Mouse (Mus musculus) embryonic facial prominence, embryonic 13.5 days (tissue): ENCODE data around the gene Sirt3. TPM values are rescaled to one million over a fixed set of nuclear protein-coding genes. Genes with fewer than 3 reads are reported as not detected.

ENCODE experiments used
- ATAC-seq: fragments of 200-750 bp; cut with Nextera tagmentation; 2 replicates; pipeline ENCODE4 v1.8.0; 2017; ENCODE audit warnings: low read depth; ENCODE audit not compliant: insufficient number of reproducible peaks, insufficient read depth, low FRiP score, low TSS enrichment
- H3K27ac ChIP-seq: fragments of 300-500 bp; sonication (generic); 2 replicates; pipeline ENCODE4 v1.5.1; 2015; ENCODE audit warnings: moderate library complexity, mild to moderate bottlenecking, inconsistent platforms
- H3K27me3 ChIP-seq: fragments of 300-500 bp; sonication (generic); 2 replicates; pipeline ENCODE4 v1.6.1; 2015; ENCODE audit warnings: mild to moderate bottlenecking, inconsistent platforms
- H3K36me3 ChIP-seq: fragments of 300-500 bp; sonication (generic); 2 replicates; pipeline ENCODE4 v1.6.1; 2015; ENCODE audit warnings: mild to moderate bottlenecking, inconsistent platforms
- H3K4me1 ChIP-seq: fragments of 300-500 bp; sonication (generic); 2 replicates; pipeline ENCODE4 v1.6.1; 2015; ENCODE audit warnings: inconsistent platforms
- H3K4me2 ChIP-seq: fragments of 300-500 bp; sonication (generic); 2 replicates; pipeline ENCODE4 v1.6.1; 2015; ENCODE audit warnings: moderate library complexity, mild to moderate bottlenecking, inconsistent platforms
- H3K4me3 ChIP-seq: fragments of 300-500 bp; sonication (generic); 2 replicates; pipeline ENCODE4 v1.5.1; 2015; ENCODE audit warnings: mild to moderate bottlenecking, inconsistent platforms
- H3K9ac ChIP-seq: fragments of 300-500 bp; sonication (generic); 2 replicates; pipeline ENCODE4 v1.6.1; 2015; ENCODE audit warnings: mild to moderate bottlenecking, inconsistent platforms
- H3K9me3 ChIP-seq: fragments of 300-500 bp; sonication (generic); 2 replicates; pipeline ENCODE4 v1.6.1; 2016; ENCODE audit warnings: inconsistent platforms
- WGBS: fragments of 180-500 bp; shearing (Covaris S2); methylation state at CpG from one replicate; pipeline ENCODE4 v1.1.7; 2015; ENCODE audit warnings: mixed read lengths; 5-methylcytosine and 5-hydroxymethylcytosine counted together
- polyA plus RNA-seq: library from polyadenylated mRNA; unstranded; fragments of >200 nt; fragmentation: Nextera tagmentation; extraction: Ambion mirVana; gene quantifications from 2 replicates; pipeline ENCODE4 v1.2.1, GENCODE M21; 2015

The Sirt3 gene
- polyA plus RNA-seq, 1 experiment from 2014 or later = 24.8 TPM

- Histone ChIP-seq H3K36me3 (no peaks in the 10 kb centered on the region), H3K27me3 (peaks cover 37% of the 10 kb centered on the region), H3K4me1 (peaks cover 3% of the 10 kb centered on the region; the same call in 1 of the 2 replicates), H3K9ac (no peak overlapping the region), H3K27ac (no peak overlapping the region), H3K4me2 (no peak overlapping the region), H3K9me3 (no peaks in the 10 kb centered on the region), H3K4me3 (no peak overlapping the region)
- WGBS = 46% methylated on average over 4 of the region's 4 CpGs
- ATAC-seq = no peak
These were observed 36.4 kb downstream of the Sirt3 start for GRCm38 (mm10) chr7:140845683-140846082.

GRCm38 (mm10) chr7:140844905-140845665 is 37.0 kb downstream of the Sirt3 start, which contains the start of gene Scgb1c1:
Gene Scgb1c1, plus strand, starts transcription at chr7:140845547.
- H3K4me2 ChIP-seq = no peak within 1 kb of the TSS
- ATAC-seq = peak; percentile 44
- peaks cover 3% of the 10 kb centered on the region; the same call in 1 of the 2 replicates for H3K4me1 ChIP-seq
- 29% methylated on average over 14 of the region's 14 CpGs for WGBS
- no peak within 1 kb of the TSS for H3K4me3 ChIP-seq
- H3K27me3 ChIP-seq = peaks cover 40% of the 10 kb centered on the region
- no peaks in the 10 kb centered on the region for H3K36me3 ChIP-seq
- no peak within 1 kb of the TSS for H3K9ac ChIP-seq
- no peaks in the 10 kb centered on the region for H3K9me3 ChIP-seq
- no peak within 1 kb of the TSS for H3K27ac ChIP-seq

GRCm38 (mm10) chr7:140843806-140844205 is 38.3 kb downstream of the Sirt3 start:
- H3K4me1 ChIP-seq = peaks cover 3% of the 10 kb centered on the region; the same call in 1 of the 2 replicates
- H3K9me3 ChIP-seq = no peaks in the 10 kb centered on the region
- WGBS = 76% methylated on average over 7 of the region's 7 CpGs
- no peak overlapping the region for H3K9ac ChIP-seq
- ATAC-seq = no peak
- H3K4me2 ChIP-seq = no peak overlapping the region
- H3K27me3 ChIP-seq = peaks cover 41% of the 10 kb centered on the region
- no peaks in the 10 kb centered on the region for H3K36me3 ChIP-seq
- no peak overlapping the region for H3K27ac ChIP-seq
- no peak overlapping the region for H3K4me3 ChIP-seq

- Histone ChIP-seq H3K27me3 (peaks cover 41% of the 10 kb centered on the region), H3K9me3 (no peaks in the 10 kb centered on the region), H3K4me2 (no peak overlapping the region), H3K4me1 (peaks cover 3% of the 10 kb centered on the region; the same call in 1 of the 2 replicates), H3K36me3 (no peaks in the 10 kb centered on the region), H3K4me3 (no peak overlapping the region), H3K9ac (no peak overlapping the region), H3K27ac (no peak overlapping the region)
- ATAC-seq = no peak
- 33% methylated on average over 19 of the region's 19 CpGs for WGBS
These were observed 41.1 kb downstream of the Sirt3 start for GRCm38 (mm10) chr7:140840750-140841735.

- Histone ChIP-seq H3K27ac (no peak overlapping the region), H3K36me3 (no peaks in the 10 kb centered on the region), H3K4me1 (no peaks in the 10 kb centered on the region), H3K9ac (no peak overlapping the region), H3K4me2 (no peak overlapping the region), H3K4me3 (no peak overlapping the region), H3K27me3 (peaks cover 41% of the 10 kb centered on the region), H3K9me3 (no peaks in the 10 kb centered on the region)
- WGBS = 59% methylated on average over 5 of the region's 5 CpGs
- no peak for ATAC-seq
These were observed 42.6 kb downstream of the Sirt3 start for GRCm38 (mm10) chr7:140839556-140839955.

- WGBS = 82% methylated on average over 9 of the region's 9 CpGs
- H3K27ac ChIP-seq = no peak overlapping the region
- no peaks in the 10 kb centered on the region for H3K9me3 ChIP-seq
- H3K4me2 ChIP-seq = no peak overlapping the region
- ATAC-seq = no peak
- H3K9ac ChIP-seq = no peak overlapping the region
- H3K27me3 ChIP-seq = peaks cover 12% of the 10 kb centered on the region
- no peaks in the 10 kb centered on the region for H3K36me3 ChIP-seq
- H3K4me1 ChIP-seq = no peaks in the 10 kb centered on the region
- no peak overlapping the region for H3K4me3 ChIP-seq
These were observed 45.6 kb downstream of the Sirt3 start for GRCm38 (mm10) chr7:140836243-140837115.

- no peak for ATAC-seq
- Histone ChIP-seq H3K9me3 (no peaks in the 10 kb centered on the region), H3K4me1 (no peaks in the 10 kb centered on the region), H3K27ac (no peak overlapping the region), H3K9ac (no peak overlapping the region), H3K27me3 (peaks cover 5% of the 10 kb centered on the region), H3K4me3 (no peak overlapping the region), H3K4me2 (no peak overlapping the region), H3K36me3 (no peaks in the 10 kb centered on the region)
- WGBS = 80% methylated on average over 2 of the region's 2 CpGs
These were observed 46.4 kb downstream of the Sirt3 start for GRCm38 (mm10) chr7:140835758-140836087.

GRCm38 (mm10) chr7:140834968-140835757 is 46.9 kb downstream of the Sirt3 start, which contains the start of gene Urah:
Gene Urah, plus strand, starts transcription at chr7:140835018.
- Histone ChIP-seq H3K4me2 (no peak within 1 kb of the TSS), H3K36me3 (no peaks in the 10 kb centered on the region), H3K27ac (no peak within 1 kb of the TSS), H3K9me3 (no peaks in the 10 kb centered on the region), H3K27me3 (peaks cover 2% of the 10 kb centered on the region), H3K9ac (no peak within 1 kb of the TSS), H3K4me3 (no peak within 1 kb of the TSS), H3K4me1 (no peaks in the 10 kb centered on the region)
- 34% methylated on average over 20 of the region's 20 CpGs for WGBS
- no peak for ATAC-seq

GRCm38 (mm10) chr7:140833341-140833740 is 48.8 kb downstream of the Sirt3 start:
- Histone ChIP-seq H3K27ac (no peak overlapping the region), H3K9me3 (no peaks in the 10 kb centered on the region), H3K27me3 (no peaks in the 10 kb centered on the region; the same call in 1 of the 2 replicates), H3K4me2 (no peak overlapping the region), H3K4me1 (no peaks in the 10 kb centered on the region), H3K9ac (no peak overlapping the region), H3K36me3 (no peaks in the 10 kb centered on the region), H3K4me3 (no peak overlapping the region)
- WGBS = 83% methylated on average over 4 of the region's 4 CpGs
- no peak for ATAC-seq

- no peak for ATAC-seq
- H3K4me1 ChIP-seq = no peaks in the 10 kb centered on the region
- WGBS = 73% methylated on average over 6 of the region's 6 CpGs
- H3K36me3 ChIP-seq = no peaks in the 10 kb centered on the region
- H3K27me3 ChIP-seq = 0 out of 2 replicates have a peak, but pooled peaks cover 10% of the 10 kb centered on the region
- no peak overlapping the region for H3K9ac ChIP-seq
- no peak overlapping the region for H3K27ac ChIP-seq
- no peaks in the 10 kb centered on the region for H3K9me3 ChIP-seq
- H3K4me3 ChIP-seq = no peak overlapping the region
- H3K4me2 ChIP-seq = no peak overlapping the region
These were observed 50.7 kb downstream of the Sirt3 start for GRCm38 (mm10) chr7:140831447-140831846.
